7 mouse cellular contexts compared by ENCODE assay signal in the genomic region with DNA sequence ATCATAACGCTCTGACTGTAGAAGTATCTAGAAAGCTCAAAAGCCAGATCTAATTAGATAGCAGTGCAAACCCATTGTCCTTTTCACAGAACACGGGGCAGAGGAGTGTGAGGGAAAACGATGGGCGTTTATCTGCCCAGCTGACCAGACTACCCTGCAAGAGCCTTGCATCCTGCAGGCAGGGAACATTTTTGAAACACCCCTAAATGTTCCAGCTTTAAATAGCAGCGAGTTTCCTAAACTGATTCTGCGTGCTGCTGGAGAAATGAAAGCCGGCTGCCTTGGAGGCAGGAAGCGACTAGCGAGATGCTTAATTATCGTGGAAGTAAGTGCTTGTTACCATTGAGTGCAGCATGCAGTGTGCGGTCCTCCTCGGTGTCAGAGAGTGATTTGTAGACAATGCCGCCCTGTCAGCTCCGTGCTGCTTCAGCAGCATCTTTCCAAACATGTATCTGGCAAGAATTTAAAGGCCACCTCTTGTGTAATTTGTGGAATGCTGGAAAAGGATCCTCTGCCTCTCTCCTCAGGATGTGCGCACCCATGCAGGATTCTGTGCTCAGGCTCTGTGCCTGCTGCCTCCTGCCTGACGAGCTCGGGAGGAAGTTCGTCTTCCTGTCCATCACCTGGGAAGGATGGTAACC.
DNase-seq lines count a peak whose midpoint lies in the region; ATAC-seq and TF ChIP-seq lines count a peak whose summit lies in the region.

No protein-coding gene starts in this region.

- H3K4me2 ChIP-seq in embryonic facial prominence, embryonic 13.5 days, result peak overlapping the region; percentile 60
- H3K4me2 ChIP-seq in heart, postnatal 0 days (ENCODE audit: low read depth, low read length), result peak overlapping the region; percentile 77
- peak overlapping the region; percentile 44 for H3K4me2 ChIP-seq in stomach, embryonic 16.5 days (ENCODE audit: low read depth, low read length)

- ATAC-seq in embryonic facial prominence, embryonic 13.5 days (ENCODE audit: insufficient number of reproducible peaks, insufficient read depth, low FRiP score, low TSS enrichment, low read depth), result no peak
- ATAC-seq in heart, postnatal 0 days (ENCODE audit: insufficient read depth, low read depth), result peak; percentile 62; the same call in 1 of the 2 replicates
- no peak for ATAC-seq in stomach, embryonic 16.5 days (ENCODE audit: insufficient read depth, low FRiP score)

- no peaks in the 10 kb centered on the region for H3K9me3 ChIP-seq in embryonic facial prominence, embryonic 13.5 days
- no peaks in the 10 kb centered on the region for H3K9me3 ChIP-seq in heart, postnatal 0 days (replicated peaks; ENCODE audit: control insufficient read depth, low read length)
- H3K9me3 ChIP-seq in stomach, embryonic 16.5 days (replicated peaks; ENCODE audit: control insufficient read depth, low read length), result no peaks in the 10 kb centered on the region

- TF ChIP-seq CTCF in heart, postnatal 0 days (IDR thresholded peaks at IDR 0.05; ENCODE audit: low read depth), result no peak

- no peak for TF ChIP-seq EP300 in heart, postnatal 0 days (IDR thresholded peaks at IDR 0.05; ENCODE audit: low read depth)

- peak; percentile 48 for DNase-seq in cerebellum, adult 9-11 months
- DNase-seq in heart, postnatal 0 days (ENCODE audit: low spot score), result peak; percentile 72
- peak; percentile 31 to 49 for DNase-seq in layer of hippocampus, postnatal 14 days (ENCODE audit: low spot score in 2 of 2)
- peak; percentile 52 for DNase-seq in lung, postnatal 36 days
- no peak for DNase-seq in urinary bladder, adult 18-20 months (ENCODE audit: low spot score in 2 of 2)

- H3K9ac ChIP-seq in embryonic facial prominence, embryonic 13.5 days, result peak overlapping the region; percentile 55
- peak overlapping the region; percentile 38; the same call in 1 of the 2 replicates for H3K9ac ChIP-seq in heart, postnatal 0 days (replicated peaks; ENCODE audit: low read depth, low read length)
- peak overlapping the region; percentile 55 for H3K9ac ChIP-seq in stomach, embryonic 16.5 days (ENCODE audit: low read length)

- H3K27ac ChIP-seq in embryonic facial prominence, embryonic 13.5 days, result peak overlapping the region; percentile 35; the same call in 1 of the 2 replicates
- peak overlapping the region; percentile 62 for H3K27ac ChIP-seq in heart, postnatal 0 days (ENCODE audit: low read depth)
- peak overlapping the region; percentile 65 for H3K27ac ChIP-seq in stomach, embryonic 16.5 days (ENCODE audit: low read length)

- H3K27me3 ChIP-seq in embryonic facial prominence, embryonic 13.5 days, result no peaks in the 10 kb centered on the region
- H3K27me3 ChIP-seq in heart, postnatal 0 days (ENCODE audit: control insufficient read depth, insufficient read depth, low read length), result no peaks in the 10 kb centered on the region
- no peaks in the 10 kb centered on the region for H3K27me3 ChIP-seq in stomach, embryonic 16.5 days (ENCODE audit: control insufficient read depth, insufficient read depth, low read length)

- H3K36me3 ChIP-seq in embryonic facial prominence, embryonic 13.5 days, result peaks cover 16% of the 10 kb centered on the region
- H3K36me3 ChIP-seq in heart, postnatal 0 days (replicated peaks; ENCODE audit: control insufficient read depth, insufficient read depth, low read length), result 0 out of 2 replicates have a peak, but pooled peaks cover 6% of the 10 kb centered on the region
- H3K36me3 ChIP-seq in stomach, embryonic 16.5 days (ENCODE audit: control insufficient read depth, insufficient read depth, low read length), result peaks cover 12% of the 10 kb centered on the region; the same call in 1 of the 2 replicates

- H3K4me1 ChIP-seq in embryonic facial prominence, embryonic 13.5 days, result peaks cover 26% of the 10 kb centered on the region
- peaks cover 7% of the 10 kb centered on the region for H3K4me1 ChIP-seq in heart, postnatal 0 days (ENCODE audit: control insufficient read depth, insufficient read depth)
- H3K4me1 ChIP-seq in stomach, embryonic 16.5 days (ENCODE audit: control insufficient read depth, insufficient read depth, low read length), result peaks cover 13% of the 10 kb centered on the region

- WGBS in embryonic facial prominence, embryonic 13.5 days, result 6% methylated on average over 18 of the region's 18 CpGs
- WGBS in heart, postnatal 0 days, result 5% methylated on average over 18 of the region's 18 CpGs
- 25% methylated on average over 18 of the region's 18 CpGs for WGBS in stomach, embryonic 16.5 days

- peak overlapping the region; percentile 31 for H3K4me3 ChIP-seq in embryonic facial prominence, embryonic 13.5 days
- peak overlapping the region; percentile 45 for H3K4me3 ChIP-seq in heart, postnatal 0 days (ENCODE audit: low read depth, low read length)
- peak overlapping the region; percentile 23 for H3K4me3 ChIP-seq in stomach, embryonic 16.5 days (replicated peaks; ENCODE audit: low read length)

Comparison
In these comparisons a context has a peak if more than half of its experiments do, and no peak if none do; other contexts are left out.
1. DNase-seq: peak in cerebellum, adult 9-11 months (single experiment), heart, postnatal 0 days (single experiment), layer of hippocampus, postnatal 14 days (2 of 2) and lung, postnatal 36 days (single experiment); none in urinary bladder, adult 18-20 months (0 of 2).
2. Peak in every context shown above with its lines, with median percentiles within 50 percentile points of each other: H3K27ac ChIP-seq, H3K4me2 ChIP-seq, H3K4me3 ChIP-seq and H3K9ac ChIP-seq.